Mouse (Mus musculus): ENCODE data around the gene Mast3. TPM values are rescaled to one million over a fixed set of nuclear protein-coding genes. Genes with fewer than 3 reads are reported as not detected.

Mast3 gene
- polyA plus RNA-seq, 1 experiment = 370 TPM

DNA sequence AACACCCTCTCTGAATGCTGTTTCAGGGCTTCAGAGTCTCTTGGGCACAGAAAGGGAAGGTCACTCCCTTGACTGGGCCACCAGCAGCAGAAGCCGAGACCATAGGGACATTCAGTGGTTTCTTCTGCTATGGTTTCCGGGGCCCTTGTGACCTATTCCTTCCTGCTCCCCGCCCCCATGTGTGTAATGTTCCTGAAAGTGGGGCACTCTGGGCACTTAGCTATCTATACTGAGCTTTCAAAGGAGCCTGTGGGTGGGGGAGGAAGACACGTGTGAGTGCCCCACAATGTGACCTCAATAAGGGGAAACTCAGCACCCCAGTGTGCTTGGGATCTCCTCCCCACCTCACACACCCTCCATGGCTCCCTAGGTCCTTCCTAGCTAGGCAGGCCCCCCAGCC lies 1.7 kb upstream of the Mast3 start:
- peak; percentile 76; the same call in 1 of the 2 replicates for TF ChIP-seq FLI1 (IDR thresholded peaks at IDR 0.05; ENCODE audit: low read length)
- TF ChIP-seq GATA1 (IDR thresholded peaks at IDR 0.05; ENCODE audit: borderline replicate concordance, low read length) = no peak

DNA sequence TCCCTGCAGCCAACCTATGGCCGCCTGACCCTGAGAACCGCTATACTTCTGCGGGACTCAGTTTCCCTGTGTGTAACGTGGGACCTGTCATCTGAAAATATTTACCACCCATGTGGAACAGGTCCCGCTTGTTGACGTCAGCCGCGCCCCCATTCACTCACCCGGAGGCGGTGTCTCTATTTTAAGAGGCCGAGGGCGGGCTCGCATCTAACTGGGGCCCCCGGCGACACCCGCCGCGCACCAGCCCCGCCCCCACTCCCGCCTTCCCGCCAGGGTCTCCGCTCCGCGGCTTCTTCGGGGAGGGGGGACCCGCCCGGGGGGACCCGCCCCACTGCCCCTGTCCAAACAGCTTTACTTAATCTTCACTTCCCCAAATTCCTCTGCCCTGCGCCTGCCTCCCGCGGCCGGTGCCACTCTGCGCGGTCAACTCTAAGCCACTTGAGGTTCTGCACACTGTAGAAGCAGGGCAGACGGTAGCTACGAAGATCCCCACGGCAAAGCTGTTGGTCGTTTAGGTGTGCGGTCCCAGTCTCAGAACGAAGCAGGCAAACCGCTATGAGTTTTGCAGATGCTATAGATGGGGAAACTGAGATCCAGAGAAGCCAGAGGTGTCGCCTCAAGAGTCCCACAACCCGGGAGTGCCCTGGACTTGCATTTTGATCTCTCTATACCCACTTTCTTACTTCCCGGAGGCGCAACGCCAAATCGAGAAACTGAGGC lies 933 bp downstream of the Mast3 start:
- Histone ChIP-seq H3K4me1 (peaks cover 86% of the 10 kb centered on the region), H3K27me3 (replicated peaks) (no peaks in the 10 kb centered on the region)

More for the DNA sequence above, 1.7 kb upstream of the Mast3 start:
- Histone ChIP-seq H3K9me3 (no peaks in the 10 kb centered on the region), H3K36me3 (replicated peaks; ENCODE audit: low read length) (peaks cover 33% of the 10 kb centered on the region), H3K4me3 (replicated peaks) (peak overlapping the region; percentile 87), H3K4me1 (peaks cover 86% of the 10 kb centered on the region), H3K27me3 (replicated peaks) (no peaks in the 10 kb centered on the region)

DNA sequence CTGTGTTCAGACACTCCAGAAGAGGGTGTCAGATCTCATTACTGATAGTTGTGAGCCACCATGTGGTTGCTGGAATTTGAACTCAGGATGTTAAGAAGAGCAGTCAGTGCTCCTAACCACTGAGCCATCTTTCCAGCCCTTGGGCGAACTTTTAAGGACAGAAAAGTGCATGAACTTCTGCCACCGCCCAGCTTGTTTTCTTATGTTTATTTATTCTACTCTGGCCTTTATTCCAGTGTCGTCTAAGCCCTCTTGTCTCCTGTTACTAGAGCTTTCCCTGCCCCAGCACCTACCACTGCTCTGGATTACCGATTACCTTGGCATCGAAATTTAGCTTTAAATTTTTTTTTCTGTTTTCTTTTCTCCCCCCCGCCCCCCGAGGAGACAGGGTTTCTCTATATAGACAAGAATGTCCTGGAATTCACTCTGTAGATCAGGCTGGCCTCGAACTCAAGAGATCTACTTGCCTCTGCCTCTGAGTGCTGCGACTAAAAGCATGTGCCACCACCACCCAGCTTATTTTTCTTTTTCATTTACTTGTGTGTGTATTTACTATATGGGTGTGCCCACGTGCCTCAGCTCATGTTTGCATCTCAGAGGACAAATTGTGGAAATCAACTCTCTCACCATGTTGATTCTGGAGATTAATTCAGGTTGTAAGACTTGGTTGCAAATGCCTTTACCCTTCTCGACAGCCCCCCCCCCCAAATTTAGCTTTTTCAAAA lies 1.9 kb downstream of the Mast3 start:
- Histone ChIP-seq H3K36me3 (replicated peaks; ENCODE audit: low read length) (peaks cover 51% of the 10 kb centered on the region), H3K4me1 (peaks cover 86% of the 10 kb centered on the region), H3K4me3 (replicated peaks) (peak overlapping the region; percentile 100), H3K9me3 (no peaks in the 10 kb centered on the region), H3K27me3 (replicated peaks) (no peaks in the 10 kb centered on the region)
- TF ChIP-seq FLI1 (IDR thresholded peaks at IDR 0.05; ENCODE audit: low read length) (no peak), GATA1 (IDR thresholded peaks at IDR 0.05; ENCODE audit: borderline replicate concordance, low read length) (no peak)

More for the DNA sequence above, 933 bp downstream of the Mast3 start:
- H3K36me3 ChIP-seq (replicated peaks; ENCODE audit: low read length) = peaks cover 42% of the 10 kb centered on the region
- no peaks in the 10 kb centered on the region for H3K9me3 ChIP-seq
- TF ChIP-seq GATA1 (IDR thresholded peaks at IDR 0.05; ENCODE audit: borderline replicate concordance, low read length) (no peak), FLI1 (IDR thresholded peaks at IDR 0.05; ENCODE audit: low read length) (no peak)
- peak overlapping the region; percentile 100 for H3K4me3 ChIP-seq (replicated peaks)

DNA sequence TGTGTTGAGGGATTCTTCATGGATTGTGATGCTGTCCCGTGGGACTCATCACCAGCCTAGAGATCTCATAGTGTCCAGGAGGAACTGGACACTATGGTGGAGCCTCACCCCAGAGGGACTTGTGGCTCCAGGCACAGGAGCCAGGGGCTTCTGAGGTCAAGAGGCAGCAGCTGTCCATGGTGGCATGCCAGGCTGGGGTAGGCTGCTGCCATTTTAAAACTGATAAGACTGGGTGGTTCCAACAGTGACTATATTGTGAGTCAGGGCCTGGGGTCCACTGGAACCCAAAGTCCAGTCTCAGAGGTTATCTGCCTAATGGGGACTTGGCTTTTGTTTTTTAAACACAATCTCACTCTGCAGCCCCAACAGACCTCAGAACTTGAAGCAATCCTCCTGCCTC lies 3.0 kb downstream of the Mast3 start:
- no peak for TF ChIP-seq GATA1 (IDR thresholded peaks at IDR 0.05; ENCODE audit: borderline replicate concordance, low read length)
- Histone ChIP-seq H3K4me3 (replicated peaks) (peak overlapping the region; percentile 89), H3K27me3 (replicated peaks) (no peaks in the 10 kb centered on the region), H3K9me3 (no peaks in the 10 kb centered on the region), H3K36me3 (replicated peaks; ENCODE audit: low read length) (peaks cover 53% of the 10 kb centered on the region), H3K4me1 (peaks cover 86% of the 10 kb centered on the region)

DNA sequence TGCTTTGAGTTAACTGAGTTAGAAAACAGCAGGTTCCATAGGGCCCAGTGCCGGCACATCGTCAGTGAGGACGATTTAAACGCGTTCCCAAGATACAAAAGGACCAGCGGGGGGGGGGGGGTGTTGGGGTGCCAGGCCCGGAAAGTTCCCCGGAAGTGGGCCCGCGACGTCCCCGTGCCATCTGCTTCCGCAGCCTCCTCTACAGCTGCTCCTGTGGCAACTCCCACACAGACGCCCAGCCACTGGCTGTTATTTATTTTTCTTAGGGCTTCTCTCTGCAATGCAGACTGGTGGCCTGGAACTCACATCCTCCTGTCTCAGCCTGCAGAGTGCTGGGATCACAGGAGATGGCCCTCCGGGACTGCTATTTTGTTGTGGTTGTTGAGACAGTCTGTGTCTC lies 3.7 kb downstream of the Mast3 start:
- no peak for TF ChIP-seq FLI1 (IDR thresholded peaks at IDR 0.05; ENCODE audit: low read length)
- no peak for TF ChIP-seq GATA1 (IDR thresholded peaks at IDR 0.05; ENCODE audit: borderline replicate concordance, low read length)
- Histone ChIP-seq H3K9me3 (no peaks in the 10 kb centered on the region), H3K27me3 (replicated peaks) (no peaks in the 10 kb centered on the region), H3K4me1 (peaks cover 86% of the 10 kb centered on the region), H3K4me3 (replicated peaks) (peak overlapping the region; percentile 89), H3K36me3 (replicated peaks; ENCODE audit: low read length) (peaks cover 60% of the 10 kb centered on the region)

DNA sequence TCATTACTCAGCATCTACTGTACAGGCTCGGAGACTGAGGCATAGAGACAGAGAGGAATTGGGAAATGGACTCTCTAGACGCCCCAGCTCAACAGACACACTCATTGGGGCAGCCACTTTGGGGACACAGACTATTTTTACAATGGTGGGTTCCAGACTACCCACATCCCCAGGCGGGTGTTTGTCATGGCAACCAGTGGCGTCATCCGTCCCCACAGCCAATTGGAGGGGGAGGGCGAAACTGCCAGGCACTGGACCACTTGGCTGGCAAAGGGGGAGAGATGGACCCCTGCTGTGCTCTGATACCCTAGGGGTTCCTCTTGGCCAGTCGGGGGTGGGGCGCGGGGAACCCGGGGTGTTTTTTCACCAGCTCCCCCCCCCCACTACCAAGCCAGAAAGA lies 4.2 kb downstream of the Mast3 start:
- H3K36me3 ChIP-seq (replicated peaks; ENCODE audit: low read length) = peaks cover 65% of the 10 kb centered on the region
- H3K9me3 ChIP-seq = no peaks in the 10 kb centered on the region
- no peak for TF ChIP-seq GATA1 (IDR thresholded peaks at IDR 0.05; ENCODE audit: borderline replicate concordance, low read length)
- TF ChIP-seq FLI1 (IDR thresholded peaks at IDR 0.05; ENCODE audit: low read length) = no peak
- peak overlapping the region; percentile 88 for H3K4me3 ChIP-seq (replicated peaks)
- no peaks in the 10 kb centered on the region for H3K27me3 ChIP-seq (replicated peaks)
- peaks cover 86% of the 10 kb centered on the region for H3K4me1 ChIP-seq

DNA sequence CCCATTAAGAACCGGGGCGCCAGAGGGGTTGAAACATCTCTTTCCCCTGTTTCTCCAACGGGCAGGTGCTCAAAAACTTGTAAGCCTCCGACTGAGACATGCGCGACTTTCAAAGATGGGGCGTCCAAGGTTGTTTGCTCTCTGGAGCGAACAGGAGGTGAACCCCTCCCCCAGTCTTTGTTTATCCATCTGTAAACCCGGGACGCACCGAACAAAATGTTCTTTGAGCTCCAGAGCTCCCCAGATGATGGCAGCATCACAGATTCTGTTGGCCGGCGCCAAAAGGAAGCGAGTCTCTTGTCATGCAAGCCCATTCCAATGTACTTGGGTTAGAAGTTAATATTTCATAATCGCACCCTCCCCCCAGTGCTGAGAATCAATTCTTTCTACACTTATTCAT lies 6.6 kb downstream of the Mast3 start:
- Histone ChIP-seq H3K9me3 (no peaks in the 10 kb centered on the region), H3K27me3 (replicated peaks) (no peaks in the 10 kb centered on the region), H3K4me3 (replicated peaks) (peak overlapping the region; percentile 92), H3K4me1 (peaks cover 99% of the 10 kb centered on the region), H3K36me3 (replicated peaks; ENCODE audit: low read length) (peaks cover 82% of the 10 kb centered on the region)
- no peak for TF ChIP-seq GATA1 (IDR thresholded peaks at IDR 0.05; ENCODE audit: borderline replicate concordance, low read length)
- no peak for TF ChIP-seq FLI1 (IDR thresholded peaks at IDR 0.05; ENCODE audit: low read length)

DNA sequence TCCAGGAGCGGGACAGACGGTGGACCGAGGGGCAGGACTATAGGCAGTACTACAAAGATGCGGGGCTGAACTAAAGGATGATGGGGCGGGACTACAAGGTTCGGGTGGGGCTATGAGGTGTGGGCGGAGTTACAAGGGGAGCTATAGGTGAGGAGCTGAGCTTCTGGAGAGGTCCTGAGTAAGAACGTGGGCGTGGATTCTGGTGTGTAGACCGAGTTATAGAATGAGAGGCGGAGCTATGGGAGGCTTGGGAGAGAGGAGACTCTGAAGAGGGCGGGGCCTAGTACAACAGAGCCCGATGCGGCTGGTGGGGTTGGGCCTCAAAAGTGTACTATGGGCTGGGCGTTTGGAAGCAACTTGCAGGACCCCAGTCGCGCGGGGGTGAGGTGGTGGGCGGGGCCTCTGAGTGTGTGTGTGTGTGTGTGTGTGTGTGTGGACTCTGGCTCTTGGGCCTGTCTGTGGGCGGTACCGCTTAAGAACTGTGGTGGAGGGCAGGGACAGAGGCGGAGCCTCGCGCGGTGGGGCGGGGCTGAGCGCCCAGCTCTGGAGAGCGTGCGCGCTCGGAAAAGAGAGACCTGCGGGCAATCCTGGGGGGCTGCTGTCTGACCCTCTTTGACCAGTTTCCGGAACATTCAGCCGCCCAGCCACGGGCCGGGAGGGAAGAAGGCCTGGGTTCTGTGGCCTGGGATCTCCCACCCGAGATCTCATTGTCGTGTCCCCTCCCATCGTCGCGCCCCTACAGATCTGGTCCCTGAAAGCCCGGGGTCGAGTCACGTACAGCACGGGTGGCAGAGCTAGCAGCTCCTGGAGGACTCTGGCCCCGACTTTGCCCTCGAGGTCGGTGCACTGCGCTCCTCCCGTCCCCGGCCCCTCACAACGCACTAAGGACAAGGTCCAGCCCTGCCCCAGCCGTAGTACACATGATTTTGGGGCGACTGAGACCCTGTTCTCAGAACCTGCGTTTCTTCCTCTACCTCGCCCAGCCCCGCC lies 7.5 kb downstream of the Mast3 start:
- H3K4me3 ChIP-seq (replicated peaks) = peak overlapping the region; percentile 92
- peaks cover 99% of the 10 kb centered on the region for H3K4me1 ChIP-seq
- peaks cover 80% of the 10 kb centered on the region for H3K36me3 ChIP-seq (replicated peaks; ENCODE audit: low read length)
- no peaks in the 10 kb centered on the region for H3K9me3 ChIP-seq
- no peak for TF ChIP-seq FLI1 (IDR thresholded peaks at IDR 0.05; ENCODE audit: low read length)
- TF ChIP-seq GATA1 (IDR thresholded peaks at IDR 0.05; ENCODE audit: borderline replicate concordance, low read length) = no peak
- H3K27me3 ChIP-seq (replicated peaks) = no peaks in the 10 kb centered on the region

DNA sequence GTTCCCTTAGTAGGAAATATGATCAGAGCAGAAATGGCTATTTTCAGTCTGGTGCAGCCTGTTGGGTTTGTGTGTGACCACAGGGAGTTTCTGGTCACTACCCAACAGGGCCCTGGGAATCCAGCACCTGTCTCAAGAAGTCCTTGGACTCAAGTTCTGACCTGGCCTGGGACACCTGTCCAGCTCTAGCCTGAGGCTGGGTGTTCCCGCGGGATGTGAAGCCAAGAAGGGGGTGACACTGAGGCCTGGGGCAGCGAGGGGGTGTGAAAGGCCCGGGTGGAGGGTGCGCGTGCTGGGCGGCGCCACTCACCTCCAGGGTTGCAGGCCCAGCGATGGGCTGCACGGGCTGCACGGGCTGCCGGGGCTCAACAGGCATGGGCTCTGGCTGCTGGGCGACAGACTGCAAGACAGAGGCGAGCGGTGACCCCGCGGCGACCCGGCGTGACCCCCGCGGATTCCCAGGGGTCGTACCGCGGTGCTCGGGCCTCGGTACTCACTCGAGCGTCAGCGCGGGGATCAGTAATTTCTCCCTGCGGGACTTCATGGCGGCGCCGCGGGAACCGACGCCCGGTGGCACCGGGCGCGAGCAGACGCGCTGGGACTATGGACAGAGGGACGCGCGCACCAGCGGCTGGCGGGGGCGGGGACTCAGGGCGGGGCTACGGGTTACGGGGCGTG lies 8.3 kb downstream of the Mast3 start:
- peak overlapping the region; percentile 92 for H3K4me3 ChIP-seq (replicated peaks)
- H3K36me3 ChIP-seq (replicated peaks; ENCODE audit: low read length) = peaks cover 78% of the 10 kb centered on the region
- no peaks in the 10 kb centered on the region for H3K27me3 ChIP-seq (replicated peaks)
- H3K4me1 ChIP-seq = peaks cover 99% of the 10 kb centered on the region
- no peak for TF ChIP-seq FLI1 (IDR thresholded peaks at IDR 0.05; ENCODE audit: low read length)
- no peak for TF ChIP-seq GATA1 (IDR thresholded peaks at IDR 0.05; ENCODE audit: borderline replicate concordance, low read length)
- no peaks in the 10 kb centered on the region for H3K9me3 ChIP-seq

All from megakaryocyte, embryonic 14.5 days (primary cell).